Mouse (Mus musculus): ENCODE results near the gene Mindy4.

Gene Mindy4

DNA sequence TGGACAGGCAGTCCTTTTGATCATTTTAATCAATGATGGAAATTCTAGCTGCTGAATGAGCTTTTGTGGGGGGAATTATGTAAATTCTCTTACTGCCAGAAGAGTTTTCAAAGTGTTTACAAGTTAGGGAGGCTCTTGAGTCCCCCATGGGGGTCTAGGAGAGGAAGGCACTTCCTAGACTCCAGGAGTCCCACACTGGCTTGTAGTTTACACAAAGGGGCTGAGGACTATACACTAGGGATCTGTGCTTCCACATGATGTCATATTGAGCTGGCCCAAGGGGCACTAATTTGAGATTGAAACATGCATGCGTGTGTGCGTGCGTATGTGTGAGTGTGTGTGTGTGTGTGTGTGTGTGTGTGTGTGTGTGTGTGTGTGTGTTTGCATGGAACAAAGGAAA lies 748 bp downstream of the Mindy4 start:
- DNase-seq (ENCODE audit: extremely low read depth, insufficient read length, low spot score) = no peak

DNA sequence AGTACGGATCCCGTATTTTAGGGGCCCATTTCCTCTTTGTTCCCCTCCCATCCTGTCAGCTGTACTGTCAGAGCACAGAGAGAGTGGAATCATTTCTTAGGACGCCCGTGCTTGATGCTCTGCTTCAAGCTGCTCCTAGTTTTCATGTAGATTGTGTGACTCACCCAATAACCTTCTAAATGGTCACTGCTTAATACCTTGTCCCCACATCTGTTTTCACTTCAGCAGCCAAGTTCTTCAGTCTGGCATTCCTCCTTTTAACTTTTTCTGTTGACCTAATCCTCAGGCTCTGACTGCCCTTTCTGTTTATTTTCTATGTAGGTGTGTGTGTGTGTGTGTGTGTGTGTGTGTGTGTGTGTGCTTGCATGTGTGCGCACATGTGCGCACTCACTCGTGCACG lies 4.6 kb downstream of the Mindy4 start:
- DNase-seq (ENCODE audit: extremely low read depth, insufficient read length, low spot score) = no peak

- no peak for DNase-seq (ENCODE audit: extremely low read depth, insufficient read length, low spot score)
These were observed 7.5 kb downstream of the Mindy4 start for GRCm38 (mm10) chr6:55210423-55211365.

GRCm38 (mm10) chr6:55214541-55214940 lies 11.4 kb downstream of the Mindy4 start:
- no peak for DNase-seq (ENCODE audit: extremely low read depth, insufficient read length, low spot score)

DNA sequence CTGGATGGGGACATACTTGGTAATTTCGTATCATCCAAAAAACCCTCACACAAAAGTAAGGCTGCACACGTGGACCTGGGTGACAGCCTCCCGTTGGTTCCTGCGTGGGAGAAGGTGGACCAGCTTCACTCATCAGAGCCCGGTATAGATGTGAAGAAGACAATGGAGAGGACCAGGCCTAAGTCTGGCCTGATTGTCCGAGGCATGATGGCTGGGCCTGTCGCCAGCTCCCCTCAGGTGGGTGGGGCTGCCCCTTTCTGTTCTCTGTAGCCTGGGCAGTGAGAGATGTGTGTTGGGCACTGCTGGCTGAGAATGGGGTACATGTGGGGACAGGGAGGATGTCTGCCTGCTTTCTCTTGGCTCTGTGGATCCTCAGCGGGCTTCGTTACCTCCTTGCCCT lies 15.0 kb downstream of the Mindy4 start:
- no peak for DNase-seq (ENCODE audit: extremely low read depth, insufficient read length, low spot score)

- no peak for DNase-seq (ENCODE audit: extremely low read depth, insufficient read length, low spot score)
These were observed 20.8 kb downstream of the Mindy4 start for GRCm38 (mm10) chr6:55223986-55224385.

GRCm38 (mm10) chr6:55230048-55230447 lies 26.9 kb downstream of the Mindy4 start:
- DNase-seq (ENCODE audit: extremely low read depth, insufficient read length, low spot score) = no peak

DNA sequence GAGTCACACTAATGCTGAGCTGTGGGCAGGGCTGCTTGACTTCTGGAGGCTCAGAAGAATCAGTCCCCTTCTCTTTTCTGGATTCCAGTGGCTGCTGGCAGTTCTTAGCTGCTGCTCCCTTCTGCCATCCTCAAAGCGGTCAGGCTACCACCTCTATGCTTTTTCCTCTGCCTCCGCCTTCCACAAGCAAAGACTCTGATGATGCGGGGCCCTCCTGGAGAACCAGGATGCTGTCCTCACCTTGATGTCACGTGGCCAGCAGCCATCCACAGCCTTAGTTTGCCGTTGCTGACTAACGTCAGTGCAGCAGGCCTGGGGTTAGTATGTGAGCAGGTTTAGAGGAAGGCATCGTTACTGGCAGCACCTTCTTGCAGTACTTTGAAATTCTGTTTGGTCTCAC lies 28.9 kb downstream of the Mindy4 start:
- DNase-seq (ENCODE audit: extremely low read depth, insufficient read length, low spot score) = no peak

DNA sequence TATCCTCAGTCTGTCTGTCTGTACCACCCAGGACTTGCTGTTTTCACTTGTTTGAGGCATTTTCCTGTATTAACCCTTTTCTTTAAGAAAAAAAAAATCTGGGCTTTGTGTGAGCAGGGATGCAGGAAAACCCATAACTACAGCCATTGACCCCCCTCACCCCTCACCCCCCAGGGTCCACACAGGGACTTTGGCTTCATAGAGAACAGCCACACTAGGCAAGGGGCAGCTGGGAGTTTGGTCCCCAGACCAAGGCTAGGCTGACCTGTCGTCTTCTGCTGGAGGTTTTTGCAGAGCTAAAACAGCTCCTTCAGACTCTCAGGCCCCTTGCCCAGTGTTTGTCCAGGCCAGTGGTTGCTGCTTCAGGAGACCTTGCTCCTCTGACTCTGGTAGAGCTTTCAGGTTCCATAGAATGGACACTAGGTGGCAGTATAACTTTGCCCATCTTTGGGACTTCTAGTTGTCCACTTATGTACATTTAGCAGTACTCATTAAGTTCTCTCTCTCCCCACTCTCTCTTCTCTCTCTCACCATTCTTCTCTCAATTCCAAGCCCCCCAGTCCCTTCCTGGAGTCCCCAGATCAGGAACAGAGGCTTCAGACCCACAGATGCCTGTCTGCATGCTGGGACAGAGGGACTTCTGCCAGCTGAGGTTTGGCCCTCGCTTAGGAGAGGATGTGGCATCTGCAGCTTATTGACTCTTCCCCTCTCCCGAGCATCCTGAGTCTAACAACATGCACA lies 29.5 kb downstream of the Mindy4 start:
- DNase-seq (ENCODE audit: extremely low read depth, insufficient read length, low spot score) = peak; percentile 50

GRCm38 (mm10) chr6:55233326-55233725 lies 30.1 kb downstream of the Mindy4 start:
- DNase-seq (ENCODE audit: extremely low read depth, insufficient read length, low spot score) = no peak

- DNase-seq (ENCODE audit: extremely low read depth, insufficient read length, low spot score) = no peak
These were observed 31.5 kb downstream of the Mindy4 start for GRCm38 (mm10) chr6:55234636-55235035.

GRCm38 (mm10) chr6:55235733-55236132 lies 32.5 kb downstream of the Mindy4 start:
- no peak for DNase-seq (ENCODE audit: extremely low read depth, insufficient read length, low spot score)

DNA sequence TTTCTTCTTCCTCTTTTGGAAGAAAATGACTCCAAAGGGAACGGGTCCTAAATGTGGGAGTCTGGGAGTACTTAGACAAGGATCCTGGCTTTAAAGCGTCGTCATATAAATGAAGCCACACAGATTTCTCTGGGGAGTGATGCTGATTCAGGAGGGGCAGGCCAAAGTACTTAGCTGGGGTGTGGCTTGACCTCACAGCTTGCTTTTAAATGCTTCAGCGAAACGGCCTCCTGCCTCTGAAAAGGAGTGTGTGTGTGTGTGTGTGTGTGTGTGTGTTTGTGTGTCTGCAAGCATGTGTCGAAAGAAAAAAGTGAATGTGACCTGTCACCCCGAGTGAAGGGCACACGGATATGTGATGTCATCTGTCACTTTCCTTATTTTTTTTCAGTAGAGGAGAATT lies 36.7 kb downstream of the Mindy4 start:
- peak; percentile 24 for DNase-seq (ENCODE audit: extremely low read depth, insufficient read length, low spot score)

- DNase-seq (ENCODE audit: extremely low read depth, insufficient read length, low spot score) = no peak
These were observed 37.5 kb downstream of the Mindy4 start for GRCm38 (mm10) chr6:55240591-55241260.

- no peak for DNase-seq (ENCODE audit: extremely low read depth, insufficient read length, low spot score)
These were observed 38.3 kb downstream of the Mindy4 start for GRCm38 (mm10) chr6:55241479-55241878.

DNA sequence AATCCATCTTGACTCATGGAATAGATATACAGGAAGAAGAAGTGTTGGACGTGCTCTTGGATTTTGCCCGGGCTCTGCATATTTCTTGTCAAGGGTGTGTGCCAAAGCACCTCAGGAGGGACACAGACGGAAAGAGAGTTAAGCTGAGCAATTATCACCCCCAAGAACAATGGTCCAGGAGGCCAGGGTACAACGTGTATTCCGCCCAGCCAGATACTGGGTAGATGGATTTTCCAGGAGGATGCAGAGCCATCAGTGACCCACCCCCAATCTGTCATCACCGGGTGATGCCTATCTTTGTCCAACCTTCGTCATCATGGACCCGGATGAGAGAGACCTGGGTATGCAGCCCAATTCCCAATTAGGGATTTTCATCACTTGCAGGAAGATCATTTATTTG lies 42.5 kb downstream of the Mindy4 start:
- no peak for DNase-seq (ENCODE audit: extremely low read depth, insufficient read length, low spot score)

DNA sequence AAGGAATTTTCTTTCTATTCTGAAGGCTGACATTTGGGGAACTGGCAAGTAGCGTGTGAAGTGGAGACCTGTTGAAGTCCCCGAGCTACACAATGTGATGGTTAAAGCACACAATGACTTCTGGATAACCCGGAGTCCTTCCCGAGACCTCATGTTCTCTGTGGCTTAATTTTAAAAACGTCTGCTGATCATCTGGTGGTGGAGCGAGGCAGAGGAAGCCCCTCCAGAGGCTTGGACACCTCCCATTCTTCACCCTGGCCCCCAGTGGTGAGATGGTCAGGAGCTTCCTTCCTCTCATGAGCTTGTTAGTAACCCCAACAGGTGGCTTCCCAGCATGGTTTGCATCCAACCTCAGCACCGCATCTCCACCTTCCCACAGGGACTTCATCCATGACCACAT lies 43.3 kb downstream of the Mindy4 start:
- no peak for DNase-seq (ENCODE audit: extremely low read depth, insufficient read length, low spot score)

DNA sequence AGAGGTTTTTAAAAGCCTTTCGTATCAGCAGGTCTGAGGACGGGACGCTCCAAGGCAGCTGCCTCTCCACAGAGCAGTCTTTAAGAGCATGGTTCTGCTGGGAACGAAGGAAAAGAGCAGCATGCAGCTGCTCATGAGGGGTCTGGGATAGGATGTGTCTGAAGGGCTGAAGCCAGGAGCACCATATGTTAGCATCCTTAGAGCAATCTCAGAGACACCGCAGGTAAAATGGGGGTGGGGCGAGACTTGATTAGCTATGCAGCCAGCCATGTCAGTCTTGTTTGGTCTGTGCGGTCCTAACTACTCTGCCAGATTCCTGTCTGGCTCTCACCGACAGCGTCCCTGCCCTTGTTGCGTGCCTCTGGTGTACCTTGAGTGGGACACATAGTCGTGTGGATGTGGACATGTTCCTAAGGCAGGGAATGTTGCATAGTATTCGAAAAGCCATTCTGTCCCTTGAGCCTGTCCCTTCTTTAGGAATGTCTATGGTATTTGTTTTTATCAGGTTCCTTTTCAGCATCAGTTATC lies 43.8 kb downstream of the Mindy4 start:
- no peak for DNase-seq (ENCODE audit: extremely low read depth, insufficient read length, low spot score)

DNA sequence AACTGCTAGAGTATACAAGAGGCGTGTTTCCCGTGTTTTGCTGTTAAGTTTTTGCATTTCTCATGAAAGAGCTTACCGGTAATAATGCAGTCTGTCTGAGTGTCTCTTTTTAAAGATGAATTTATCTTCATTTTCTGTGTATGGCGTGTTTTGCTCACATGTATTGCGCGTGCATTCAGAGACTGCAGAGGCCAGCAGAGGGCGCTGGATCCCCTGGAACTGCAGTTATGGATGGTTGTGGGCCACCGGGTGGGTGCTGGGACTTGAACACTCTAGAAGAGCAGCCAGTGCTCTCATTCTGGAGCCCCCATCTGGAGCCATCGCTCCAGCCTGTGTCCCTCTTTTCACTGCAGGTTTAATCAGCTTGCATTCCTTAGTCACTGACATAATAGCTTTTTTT lies 46.1 kb downstream of the Mindy4 start:
- DNase-seq (ENCODE audit: extremely low read depth, insufficient read length, low spot score) = no peak

- no peak for DNase-seq (ENCODE audit: extremely low read depth, insufficient read length, low spot score)
These were observed 47.6 kb downstream of the Mindy4 start for GRCm38 (mm10) chr6:55250809-55251208.

GRCm38 (mm10) chr6:55251596-55251995 lies 48.4 kb downstream of the Mindy4 start:
- DNase-seq (ENCODE audit: extremely low read depth, insufficient read length, low spot score) = no peak

All from 3134 (cell line).